Mouse (Mus musculus) lung, adult 2 months (tissue): ENCODE measurements at regions not wholly inside any gene's neighbourhood (a gene's known extent, or its start where the extent isn't known, plus 50 kb on each side); places are given as distances from the start of the nearest gene placed in this dataset.

Source experiments
- CTCF ChIP-seq: fragments of 200-500 bp; IDR thresholded peaks from 2 replicates; pipeline ENCODE4 v1.5.1; 2011; ENCODE audit warnings: mild to moderate bottlenecking, low read length, control low read depth; ENCODE audit not compliant: insufficient read depth
- POLR2A ChIP-seq: fragments of 200-500 bp; IDR thresholded peaks from 2 replicates; pipeline ENCODE4 v1.6.1; 2011; ENCODE audit warnings: low read depth, mild to moderate bottlenecking, control low read depth, low read length, borderline replicate concordance; ENCODE audit errors: extremely low read depth

- TF ChIP-seq CTCF (no peak), POLR2A (no peak)
Observed at GRCm38 (mm10) chr9:46388677-46389676, 69.2 kb upstream of the 4931429L15Rik start.
